Mouse (Mus musculus): ENCODE data around the gene Hps6. TPM values are rescaled to one million over a fixed set of nuclear protein-coding genes. Genes with fewer than 3 reads are reported as not detected.

Hps6 gene
- polyA plus RNA-seq, 1 experiment = 7.2 TPM

- H3K27me3 ChIP-seq (ENCODE audit: control insufficient read depth, insufficient read depth, low read length) = no peaks in the 10 kb centered on the region
- H3K4me3 ChIP-seq (replicated peaks; ENCODE audit: insufficient read depth, low read depth, low read length) = no peak overlapping the region
- DNase-seq = peak; percentile 84 to 90
- H3K4me1 ChIP-seq (ENCODE audit: control insufficient read depth, insufficient read depth, low read length) = no peaks in the 10 kb centered on the region
- TF ChIP-seq POLR2A (IDR thresholded peaks at IDR 0.05; ENCODE audit: borderline replicate concordance, insufficient read depth, low read length) (no peak), CTCF (IDR thresholded peaks at IDR 0.05; ENCODE audit: borderline replicate concordance, insufficient read depth, low read depth, low read length) (peak; percentile 93)
- WGBS = 34% methylated on average over 12 of the region's 12 CpGs
- H3K27ac ChIP-seq (ENCODE audit: insufficient read depth, low read length) = no peak overlapping the region
Observed at GRCm38 (mm10) chr19:46014572-46015178, 11.4 kb downstream of the Hps6 start.

DNA sequence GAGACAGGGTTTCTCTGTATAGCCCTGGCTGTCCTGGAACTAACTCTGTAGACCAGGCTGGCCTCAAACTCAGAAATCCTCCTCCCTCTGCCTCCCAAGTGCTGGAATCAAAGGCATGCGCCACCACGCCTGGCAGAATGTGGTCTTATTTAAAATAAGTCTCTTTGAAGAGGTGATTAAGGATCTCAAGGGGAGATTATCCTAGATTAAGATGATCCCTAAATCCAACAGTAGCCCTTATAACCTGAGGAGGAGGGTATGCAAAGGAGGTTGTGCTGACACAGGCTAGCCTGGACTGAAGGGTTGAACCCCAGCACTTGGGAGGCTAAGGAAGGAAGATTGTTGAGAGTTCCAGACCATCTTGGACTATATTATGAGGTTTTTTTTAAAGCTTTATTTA lies 12.7 kb downstream of the Hps6 start:
- no peak for TF ChIP-seq CTCF (IDR thresholded peaks at IDR 0.05; ENCODE audit: borderline replicate concordance, insufficient read depth, low read depth, low read length)
- no peak for TF ChIP-seq POLR2A (IDR thresholded peaks at IDR 0.05; ENCODE audit: borderline replicate concordance, insufficient read depth, low read length)
- Histone ChIP-seq H3K4me1 (ENCODE audit: control insufficient read depth, insufficient read depth, low read length) (no peaks in the 10 kb centered on the region), H3K27me3 (ENCODE audit: control insufficient read depth, insufficient read depth, low read length) (no peaks in the 10 kb centered on the region), H3K27ac (ENCODE audit: insufficient read depth, low read length) (no peak overlapping the region), H3K4me3 (replicated peaks; ENCODE audit: insufficient read depth, low read depth, low read length) (no peak overlapping the region)
- 89% methylated on average over 2 of the region's 2 CpGs for WGBS
- DNase-seq = no peak

GRCm38 (mm10) chr19:46024959-46025358 lies 21.7 kb downstream of the Hps6 start:
- 82% methylated on average over 6 of the region's 6 CpGs for WGBS
- Histone ChIP-seq H3K27me3 (ENCODE audit: control insufficient read depth, insufficient read depth, low read length) (no peaks in the 10 kb centered on the region), H3K27ac (ENCODE audit: insufficient read depth, low read length) (no peak overlapping the region), H3K4me1 (ENCODE audit: control insufficient read depth, insufficient read depth, low read length) (no peaks in the 10 kb centered on the region), H3K4me3 (replicated peaks; ENCODE audit: insufficient read depth, low read depth, low read length) (no peak overlapping the region)
- no peak for DNase-seq
- no peak for TF ChIP-seq POLR2A (IDR thresholded peaks at IDR 0.05; ENCODE audit: borderline replicate concordance, insufficient read depth, low read length)
- TF ChIP-seq CTCF (IDR thresholded peaks at IDR 0.05; ENCODE audit: borderline replicate concordance, insufficient read depth, low read depth, low read length) = no peak

GRCm38 (mm10) chr19:46026567-46026966 lies 23.3 kb downstream of the Hps6 start:
- Histone ChIP-seq H3K4me1 (ENCODE audit: control insufficient read depth, insufficient read depth, low read length) (no peaks in the 10 kb centered on the region), H3K27ac (ENCODE audit: insufficient read depth, low read length) (no peak overlapping the region), H3K27me3 (ENCODE audit: control insufficient read depth, insufficient read depth, low read length) (no peaks in the 10 kb centered on the region), H3K4me3 (replicated peaks; ENCODE audit: insufficient read depth, low read depth, low read length) (no peak overlapping the region)
- no peak for DNase-seq
- 30% methylated on average over 8 of the region's 8 CpGs for WGBS
- no peak for TF ChIP-seq POLR2A (IDR thresholded peaks at IDR 0.05; ENCODE audit: borderline replicate concordance, insufficient read depth, low read length)
- no peak for TF ChIP-seq CTCF (IDR thresholded peaks at IDR 0.05; ENCODE audit: borderline replicate concordance, insufficient read depth, low read depth, low read length)

GRCm38 (mm10) chr19:46028747-46029320 lies 25.5 kb downstream of the Hps6 start:
- Histone ChIP-seq H3K4me3 (replicated peaks; ENCODE audit: insufficient read depth, low read depth, low read length) (no peak overlapping the region), H3K27me3 (ENCODE audit: control insufficient read depth, insufficient read depth, low read length) (no peaks in the 10 kb centered on the region), H3K27ac (ENCODE audit: insufficient read depth, low read length) (no peak overlapping the region), H3K4me1 (ENCODE audit: control insufficient read depth, insufficient read depth, low read length) (no peaks in the 10 kb centered on the region; the same call in 1 of the 2 replicates)
- TF ChIP-seq CTCF (IDR thresholded peaks at IDR 0.05; ENCODE audit: borderline replicate concordance, insufficient read depth, low read depth, low read length) (peak; percentile 3; the same call in 1 of the 2 replicates), POLR2A (IDR thresholded peaks at IDR 0.05; ENCODE audit: borderline replicate concordance, insufficient read depth, low read length) (no peak)
- DNase-seq = no peak
- WGBS = 72% methylated on average over 11 of the region's 11 CpGs

DNA sequence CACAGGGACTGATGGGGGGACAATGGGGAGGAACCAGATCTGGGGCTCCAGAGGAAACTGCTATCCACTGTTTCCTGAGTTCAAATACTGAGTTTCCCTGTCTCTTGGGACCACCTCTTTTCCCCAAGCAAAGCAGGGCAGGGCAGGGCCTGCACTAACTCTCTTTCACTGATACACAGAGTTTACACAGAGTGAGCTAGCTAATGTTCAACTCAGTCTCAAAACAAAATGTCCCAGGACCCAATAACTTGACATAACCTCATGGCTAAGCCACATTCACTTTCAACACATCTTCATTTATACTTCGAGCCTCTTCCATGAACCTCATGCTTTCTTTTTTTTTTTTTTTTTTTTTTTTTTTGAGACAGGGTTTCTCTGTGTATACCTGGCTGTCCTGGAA lies 26.3 kb downstream of the Hps6 start:
- H3K27me3 ChIP-seq (ENCODE audit: control insufficient read depth, insufficient read depth, low read length) = no peaks in the 10 kb centered on the region
- no peak overlapping the region for H3K4me3 ChIP-seq (replicated peaks; ENCODE audit: insufficient read depth, low read depth, low read length)
- TF ChIP-seq POLR2A (IDR thresholded peaks at IDR 0.05; ENCODE audit: borderline replicate concordance, insufficient read depth, low read length) = no peak
- no peak for TF ChIP-seq CTCF (IDR thresholded peaks at IDR 0.05; ENCODE audit: borderline replicate concordance, insufficient read depth, low read depth, low read length)
- H3K4me1 ChIP-seq (ENCODE audit: control insufficient read depth, insufficient read depth, low read length) = peaks cover 1% of the 10 kb centered on the region
- 91% methylated on average over 1 of the region's 1 CpGs for WGBS
- H3K27ac ChIP-seq (ENCODE audit: insufficient read depth, low read length) = no peak overlapping the region
- no peak for DNase-seq

- Histone ChIP-seq H3K4me3 (replicated peaks; ENCODE audit: insufficient read depth, low read depth, low read length) (no peak overlapping the region), H3K27ac (ENCODE audit: insufficient read depth, low read length) (no peak overlapping the region), H3K27me3 (ENCODE audit: control insufficient read depth, insufficient read depth, low read length) (no peaks in the 10 kb centered on the region), H3K4me1 (ENCODE audit: control insufficient read depth, insufficient read depth, low read length) (peaks cover 7% of the 10 kb centered on the region)
- DNase-seq = no peak
- TF ChIP-seq POLR2A (IDR thresholded peaks at IDR 0.05; ENCODE audit: borderline replicate concordance, insufficient read depth, low read length) (no peak), CTCF (IDR thresholded peaks at IDR 0.05; ENCODE audit: borderline replicate concordance, insufficient read depth, low read depth, low read length) (no peak)
- 87% methylated on average over 10 of the region's 10 CpGs for WGBS
Observed at GRCm38 (mm10) chr19:46030196-46030983, 27.1 kb downstream of the Hps6 start.

All from cerebellum, adult 2 months (tissue).